Mouse (Mus musculus) thymus, adult 2 months (tissue): Measurements from ENCODE around the gene Klf9.

Experiments used
- CTCF ChIP-seq: fragments of 200-500 bp; IDR thresholded peaks from 2 replicates; pipeline ENCODE4 v1.5.1; 2012; ENCODE audit warnings: mild to moderate bottlenecking, control low read depth, low read length, moderate library complexity, borderline replicate concordance; ENCODE audit not compliant: control insufficient read depth, poor library complexity, insufficient read depth; ENCODE audit errors: extremely low read depth
- POLR2A ChIP-seq: fragments of 200-500 bp; IDR thresholded peaks from 2 replicates; pipeline ENCODE4 v1.6.1; 2012; ENCODE audit warnings: mild to moderate bottlenecking, low read length, control low read depth, moderate library complexity; ENCODE audit not compliant: control insufficient read depth, poor library complexity, insufficient read depth; ENCODE audit errors: extremely low read depth

- TF ChIP-seq CTCF (no peak), POLR2A (no peak)
Measured at GRCm38 (mm10) chr19:23143541-23143940, 2.5 kb downstream of the Klf9 start.
